14 mouse cellular contexts compared by ENCODE assay signal in genomic region chrX:21579945-21580344, GRCm38 (mm10).
"Had no signal": no experiment of that assay in that cellular context is flagged by ENCODE, and none has a peak within 500 bp of the region (broad histone marks: within the 10 kb centered on the region; RNA-seq: fewer than 3 reads in every experiment).

No protein-coding gene starts in this region.

- DNase-seq: liver, postnatal 0 days; lung, adult 2 months; lung, postnatal 10 days; lung, postnatal 36 days; right cerebral cortex, postnatal 14 days; thymus, adult 18-20 months; thymus, postnatal 14 days; thymus, postnatal 36 days had no signal

- H3K27me3 ChIP-seq: lung, embryonic 15.5 days; megakaryocyte, embryonic 14.5 days; midbrain, embryonic 13.5 days; midbrain, embryonic 15.5 days; neural tube, embryonic 12.5 days had no signal

- H3K4me3 ChIP-seq: lung, embryonic 15.5 days; megakaryocyte, embryonic 14.5 days; midbrain, embryonic 13.5 days; midbrain, embryonic 15.5 days; neural tube, embryonic 12.5 days had no signal

- H3K9me3 ChIP-seq: lung, embryonic 15.5 days; megakaryocyte, embryonic 14.5 days; midbrain, embryonic 13.5 days; midbrain, embryonic 15.5 days; neural tube, embryonic 12.5 days had no signal

- H3K36me3 ChIP-seq: lung, embryonic 15.5 days; midbrain, embryonic 13.5 days; midbrain, embryonic 15.5 days; neural tube, embryonic 12.5 days had no signal

- H3K27ac ChIP-seq: lung, embryonic 15.5 days; macrophage; midbrain, embryonic 13.5 days; midbrain, embryonic 15.5 days; neural tube, embryonic 12.5 days had no signal

- H3K4me1 ChIP-seq: lung, embryonic 15.5 days; megakaryocyte, embryonic 14.5 days; midbrain, embryonic 13.5 days; midbrain, embryonic 15.5 days; neural tube, embryonic 12.5 days had no signal
